Mouse (Mus musculus) heart, postnatal 0 days (tissue): ENCODE measurements around the gene Zfp689. TPM values are rescaled to one million over a fixed set of nuclear protein-coding genes. Genes with fewer than 3 reads are reported as not detected.
"Not testable (repeated sequence)": the region's sequence is repeated elsewhere in the genome, so short reads cannot be mapped to it uniquely, and the experiment has no call there.

ENCODE experiments used
- ATAC-seq: fragments of 200-750 bp; cut with Nextera tagmentation; 2 replicates; pipeline ENCODE4 v1.8.0; 2017; ENCODE audit warnings: low read depth, moderate number of reproducible peaks, moderate library complexity; ENCODE audit not compliant: insufficient read depth
- DNase-seq: peaks from one replicate; pipeline ENCODE4 v3.0.0-alpha.2; 2016; ENCODE audit warnings: low spot score
- H3K27ac ChIP-seq: fragments of 300-500 bp; sonication (generic); 2 replicates; pipeline ENCODE4 v1.5.1; 2014; ENCODE audit warnings: low read depth, mild to moderate bottlenecking
- H3K27me3 ChIP-seq: fragments of 300-500 bp; sonication (generic); 2 replicates; pipeline ENCODE4 v1.6.1; 2014; ENCODE audit warnings: low read length, mixed read lengths; ENCODE audit not compliant: control insufficient read depth, insufficient read depth
- H3K36me3 ChIP-seq: fragments of 300-500 bp; sonication (generic); replicated peaks from 2 replicates; pipeline ENCODE4 v1.6.1; 2014; ENCODE audit warnings: low read length, mixed read lengths; ENCODE audit not compliant: control insufficient read depth, insufficient read depth
- H3K4me1 ChIP-seq: fragments of 300-500 bp; sonication (generic); 2 replicates; pipeline ENCODE4 v1.6.1; 2014; ENCODE audit warnings: antibody characterized with exemption; ENCODE audit not compliant: control insufficient read depth, insufficient read depth
- H3K4me2 ChIP-seq: fragments of 300-500 bp; sonication (generic); 2 replicates; pipeline ENCODE4 v1.6.1; 2014; ENCODE audit warnings: low read depth, mild to moderate bottlenecking, low read length, moderate library complexity
- H3K4me3 ChIP-seq: fragments of 300-500 bp; sonication (generic); 2 replicates; pipeline ENCODE4 v1.5.1; 2014; ENCODE audit warnings: low read depth, low read length
- H3K9ac ChIP-seq: fragments of 300-500 bp; sonication (generic); replicated peaks from 2 replicates; pipeline ENCODE4 v1.6.1; 2014; ENCODE audit warnings: low read depth, low read length, mixed read lengths
- H3K9me3 ChIP-seq: fragments of 300-500 bp; sonication (generic); replicated peaks from 2 replicates; pipeline ENCODE4 v1.6.1; 2016; ENCODE audit warnings: low read length; ENCODE audit not compliant: control insufficient read depth
- CTCF ChIP-seq: IDR thresholded peaks from 2 replicates; pipeline ENCODE4 v1.5.1; 2016; ENCODE audit warnings: antibody characterized with exemption, control low read depth, low read depth
- EP300 ChIP-seq: IDR thresholded peaks from 2 replicates; pipeline ENCODE4 v1.6.1; 2016; ENCODE audit warnings: antibody characterized with exemption, low read depth
- WGBS: fragments of 180-500 bp; shearing (Covaris S2); extraction: QIAGEN DNeasy Blood & Tissue Kit; methylation state at CpG from one replicate; pipeline ENCODE4 v1.1.7; 2014; 5-methylcytosine and 5-hydroxymethylcytosine counted together
- polyA plus RNA-seq: library from polyadenylated mRNA; unstranded; fragments of >200 nt; fragmentation: Nextera tagmentation; extraction: Ambion mirVana; gene quantifications from 2 replicates; pipeline ENCODE4 v1.2.1, GENCODE M21; 2015
- total RNA-seq: library from RNA; depleted of rRNA; stranded (reverse); fragments of >200 nt; gene quantifications from 2 replicates; pipeline ENCODE4 v1.2.3, GENCODE M21; 2014; ENCODE audit warnings: low replicate concordance

Zfp689 gene
- total and polyA plus RNA-seq, 2 experiments from 2014 or later: 2.6 to 3.0 TPM

GRCm38 (mm10) chr7:127411418-127411817 lies 37.5 kb downstream of the Zfp689 start:
- Histone ChIP-seq H3K4me3 (no peak overlapping the region), H3K4me1 (no peaks in the 10 kb centered on the region), H3K9me3 (no peaks in the 10 kb centered on the region), H3K36me3 (no peaks in the 10 kb centered on the region), H3K27ac (no peak overlapping the region), H3K27me3 (no peaks in the 10 kb centered on the region), H3K4me2 (no peak overlapping the region), H3K9ac (no peak overlapping the region)
- no peak for TF ChIP-seq CTCF
- TF ChIP-seq EP300: no peak
- DNase-seq (no peak), ATAC-seq (no peak)
- 59% methylated on average over 2 of the region's 2 CpGs for WGBS

- ATAC-seq (peak; percentile 89), DNase-seq (peak; percentile 87)
- not testable (repeated sequence) for H3K27me3 ChIP-seq, H3K36me3 ChIP-seq, H3K9me3 ChIP-seq, H3K4me1 ChIP-seq
- H3K9ac ChIP-seq: peak within 1 kb of the TSS; percentile 66
- TF ChIP-seq CTCF: peak; percentile 74
- H3K4me3 ChIP-seq: peak within 1 kb of the TSS; percentile 63
- peak within 1 kb of the TSS; percentile 75 for H3K4me2 ChIP-seq
- peak within 1 kb of the TSS; percentile 65 for H3K27ac ChIP-seq
- WGBS: 4% methylated on average over 40 of the region's 40 CpGs
Measured at GRCm38 (mm10) chr7:127406002-127406987, 42.7 kb downstream of the Zfp689 start, which contains the start of gene Zfp764. Zfp764 (minus strand) TSS chr7:127406822.

GRCm38 (mm10) chr7:127404101-127404500 lies 44.9 kb downstream of the Zfp689 start:
- H3K4me1 ChIP-seq, H3K4me3 ChIP-seq, H3K36me3 ChIP-seq, H3K27me3 ChIP-seq, H3K27ac ChIP-seq, DNase-seq, ATAC-seq, H3K9me3 ChIP-seq, H3K9ac ChIP-seq, H3K4me2 ChIP-seq: not testable (repeated sequence)
- 95% methylated on average over 6 of the region's 6 CpGs for WGBS

GRCm38 (mm10) chr7:127402980-127403379 lies 46.0 kb downstream of the Zfp689 start:
- DNase-seq (no peak), ATAC-seq (no peak)
- no peaks in the 10 kb centered on the region for H3K27me3 ChIP-seq
- 33% methylated on average over 2 of the region's 2 CpGs for WGBS
- H3K4me2 ChIP-seq: no peak overlapping the region
- H3K4me3 ChIP-seq: no peak overlapping the region
- H3K9ac ChIP-seq: no peak overlapping the region
- no peak for TF ChIP-seq CTCF
- TF ChIP-seq EP300: no peak
- H3K27ac ChIP-seq: no peak overlapping the region
- no peaks in the 10 kb centered on the region for H3K9me3 ChIP-seq
- H3K4me1 ChIP-seq: no peaks in the 10 kb centered on the region; the same call in 1 of the 2 replicates
- no peaks in the 10 kb centered on the region for H3K36me3 ChIP-seq

- H3K4me1 ChIP-seq: no peaks in the 10 kb centered on the region
- H3K9me3 ChIP-seq: no peaks in the 10 kb centered on the region
- H3K27ac ChIP-seq: no peak overlapping the region
- ATAC-seq (no peak), DNase-seq (no peak)
- H3K9ac ChIP-seq: no peak overlapping the region
- 65% methylated on average over 3 of the region's 3 CpGs for WGBS
- H3K27me3 ChIP-seq: no peaks in the 10 kb centered on the region
- H3K4me2 ChIP-seq: no peak overlapping the region
- TF ChIP-seq EP300 (no peak), CTCF (no peak)
- no peak overlapping the region for H3K4me3 ChIP-seq
- H3K36me3 ChIP-seq: no peaks in the 10 kb centered on the region
Measured at GRCm38 (mm10) chr7:127400355-127400754, 48.6 kb downstream of the Zfp689 start.

GRCm38 (mm10) chr7:127393944-127394333 lies 55.0 kb downstream of the Zfp689 start:
- Histone ChIP-seq H3K9me3 (no peaks in the 10 kb centered on the region), H3K4me3 (peak overlapping the region; percentile 60), H3K27ac (peak overlapping the region; percentile 70), H3K4me2 (peak overlapping the region; percentile 63), H3K36me3 (peaks cover 7% of the 10 kb centered on the region), H3K4me1 (peaks cover 14% of the 10 kb centered on the region), H3K9ac (peak overlapping the region; percentile 51), H3K27me3 (no peaks in the 10 kb centered on the region)
- WGBS: 10% methylated on average over 7 of the region's 7 CpGs
- ATAC-seq (0 out of 2 replicates have a peak, but pooled peaks have one; percentile 3), DNase-seq (peak; percentile 14)
- TF ChIP-seq EP300: no peak
- no peak for TF ChIP-seq CTCF
